Mouse (Mus musculus) MEL (cell line): Measurements from ENCODE around the gene Fbln2. TPM values are rescaled to one million over a fixed set of nuclear protein-coding genes. Genes with fewer than 3 reads are reported as not detected.

Experiments used
- DNase-seq: peaks from one replicate; pipeline ENCODE4 v3.0.0; 2011; ENCODE audit warnings: low read depth, low spot score
- H3K27ac ChIP-seq: 2 replicates; pipeline ENCODE4 v1.5.1; 2012; ENCODE audit warnings: low read depth, mild to moderate bottlenecking, control low read depth, low read length, moderate library complexity; ENCODE audit not compliant: control insufficient read depth
- H3K27me3 ChIP-seq, 2 experiments: fragments of 150-350 bp in 1 of 2; sonication (generic) in 1 of 2; 2 replicates each; pipeline ENCODE4 v1.6.1; 2012; ENCODE audit warnings: low read length in 2 of 2, mild to moderate bottlenecking in 2 of 2, improper control_type of control experiment in 1 of 2, moderate library complexity in 1 of 2; ENCODE audit not compliant: insufficient read depth in 2 of 2, control insufficient read depth in 1 of 2
- H3K36me3 ChIP-seq, 2 experiments: 2 replicates each; pipeline ENCODE4 v1.6.1; 2012 to 2014; ENCODE audit warnings: low read length in 2 of 2, improper control_type of control experiment in 1 of 2, inconsistent platforms in 1 of 2, mild to moderate bottlenecking in 1 of 2; ENCODE audit not compliant: insufficient read depth in 2 of 2, control insufficient read depth in 1 of 2
- H3K4me1 ChIP-seq, 2 experiments: fragments of 150-350 bp in 1 of 2; sonication (generic) in 1 of 2; 2 replicates each; pipeline ENCODE4 v1.6.1; 2012; ENCODE audit warnings: low read length in 2 of 2, improper control_type of control experiment in 1 of 2, mild to moderate bottlenecking in 1 of 2; ENCODE audit not compliant: insufficient read depth in 2 of 2, control insufficient read depth in 1 of 2
- H3K4me3 ChIP-seq, 2 experiments: fragments of 150-350 bp in 1 of 2; sonication (generic) in 1 of 2; 2 replicates each; pipeline ENCODE4 v1.5.1; 2012; ENCODE audit warnings: low read depth in 2 of 2, low read length in 2 of 2, mild to moderate bottlenecking in 2 of 2, moderate library complexity in 2 of 2, control low read depth in 1 of 2, improper control_type of control experiment in 1 of 2; ENCODE audit not compliant: control insufficient read depth in 1 of 2, insufficient read depth in 1 of 2
- H3K79me2 ChIP-seq: 2 replicates; pipeline ENCODE4 v1.6.1; 2012; ENCODE audit warnings: mild to moderate bottlenecking, low read length, moderate library complexity; ENCODE audit not compliant: control insufficient read depth, poor library complexity, insufficient read depth
- H3K9ac ChIP-seq: 2 replicates; pipeline ENCODE4 v1.6.1; 2012; ENCODE audit warnings: low read depth, mild to moderate bottlenecking, control low read depth, low read length, moderate library complexity; ENCODE audit not compliant: control insufficient read depth, poor library complexity, severe bottlenecking
- H3K9me3 ChIP-seq: fragments of 150-350 bp; sonication (generic); replicated peaks from 2 replicates; pipeline ENCODE4 v1.6.1; 2012; ENCODE audit warnings: mild to moderate bottlenecking, low read length, improper control_type of control experiment, moderate library complexity; ENCODE audit not compliant: insufficient read depth
- BHLHE40 ChIP-seq: IDR thresholded peaks from 2 replicates; pipeline ENCODE4 v1.6.1; 2012; ENCODE audit warnings: low read depth, mild to moderate bottlenecking, inconsistent platforms, low read length, improper control_type of control experiment, borderline replicate concordance
- ELF1 ChIP-seq: IDR thresholded peaks from 2 replicates; pipeline ENCODE4 v1.6.1; 2014; ENCODE audit warnings: low read depth, mild to moderate bottlenecking, inconsistent platforms, low read length, improper control_type of control experiment, moderate library complexity
- ETS1 ChIP-seq: IDR thresholded peaks from 2 replicates; pipeline ENCODE4 v1.6.1; 2012; ENCODE audit warnings: low read depth, mild to moderate bottlenecking, inconsistent platforms, low read length, improper control_type of control experiment, moderate library complexity
- GABPA ChIP-seq: IDR thresholded peaks from 2 replicates; pipeline ENCODE4 v1.6.1; 2012; ENCODE audit warnings: low read depth, mild to moderate bottlenecking, inconsistent platforms, low read length, improper control_type of control experiment, moderate library complexity
- HCFC1 ChIP-seq: IDR thresholded peaks from 2 replicates; pipeline ENCODE4 v1.6.1; 2012; ENCODE audit warnings: low read depth, mild to moderate bottlenecking, inconsistent platforms, low read length, improper control_type of control experiment, moderate library complexity
- JUND ChIP-seq: IDR thresholded peaks from 2 replicates; pipeline ENCODE4 v1.6.1; 2011; ENCODE audit warnings: low read depth, mild to moderate bottlenecking, improper control_type of control experiment, low read length
- MAFK ChIP-seq: IDR thresholded peaks from 2 replicates; pipeline ENCODE4 v1.6.1; 2011; ENCODE audit warnings: low read depth, mild to moderate bottlenecking, low read length, improper control_type of control experiment, borderline replicate concordance
- MAX ChIP-seq: IDR thresholded peaks from 2 replicates; pipeline ENCODE4 v1.6.1; 2011; ENCODE audit warnings: low read length, improper control_type of control experiment
- MAZ ChIP-seq: IDR thresholded peaks from 2 replicates; pipeline ENCODE4 v1.6.1; 2012; ENCODE audit warnings: low read depth, mild to moderate bottlenecking, inconsistent platforms, low read length, improper control_type of control experiment
- MYC ChIP-seq: IDR thresholded peaks from 2 replicates; pipeline ENCODE4 v1.6.1; 2011; ENCODE audit warnings: low read depth, mild to moderate bottlenecking, low read length, improper control_type of control experiment, moderate library complexity
- NELFE ChIP-seq: IDR thresholded peaks from 2 replicates; pipeline ENCODE4 v1.6.1; 2011; ENCODE audit warnings: low read depth, low read length, improper control_type of control experiment
- NRF1 ChIP-seq: IDR thresholded peaks from 2 replicates; pipeline ENCODE4 v1.6.1; 2014; ENCODE audit warnings: low read depth, mild to moderate bottlenecking, inconsistent platforms, low read length, improper control_type of control experiment, moderate library complexity; ENCODE audit not compliant: poor library complexity, insufficient read depth, severe bottlenecking
- POLR2A ChIP-seq, 2 experiments: IDR thresholded peaks; 2 replicates each; pipeline ENCODE4 v1.6.1; 2011 to 2012; ENCODE audit warnings: low read length in 2 of 2, mild to moderate bottlenecking in 2 of 2, control low read depth in 1 of 2, improper control_type of control experiment in 1 of 2, low read depth in 1 of 2, moderate library complexity in 1 of 2; ENCODE audit not compliant: control insufficient read depth in 1 of 2, insufficient read depth in 1 of 2, poor library complexity in 1 of 2
- POLR2AphosphoS5 ChIP-seq: IDR thresholded peaks from 2 replicates; pipeline ENCODE4 v1.6.1; 2012; ENCODE audit warnings: low read depth, borderline replicate concordance, mild to moderate bottlenecking, inconsistent platforms, low read length, moderate library complexity, mixed read lengths
- RAD21 ChIP-seq: IDR thresholded peaks from 2 replicates; pipeline ENCODE4 v1.6.1; 2011; ENCODE audit warnings: mild to moderate bottlenecking, low read depth, low read length, improper control_type of control experiment
- TAL1 ChIP-seq: IDR thresholded peaks from 2 replicates; pipeline ENCODE4 v1.6.1; 2012; ENCODE audit warnings: mild to moderate bottlenecking, inconsistent platforms, low read length, moderate library complexity, mixed read lengths
- TBP ChIP-seq: IDR thresholded peaks from 2 replicates; pipeline ENCODE4 v1.8.0; 2011; ENCODE audit warnings: low read depth, low read length, improper control_type of control experiment
- TCF12 ChIP-seq: IDR thresholded peaks from 2 replicates; pipeline ENCODE4 v1.6.1; 2014; ENCODE audit warnings: low read depth, mild to moderate bottlenecking, inconsistent platforms, low read length, improper control_type of control experiment, moderate library complexity
- UBTF ChIP-seq: IDR thresholded peaks from 2 replicates; pipeline ENCODE4 v1.6.1; 2012; ENCODE audit warnings: low read depth, mild to moderate bottlenecking, inconsistent platforms, low read length, improper control_type of control experiment, moderate library complexity, borderline replicate concordance; ENCODE audit not compliant: insufficient read depth
- USF2 ChIP-seq, 2 experiments: IDR thresholded peaks; 2 replicates each; pipeline ENCODE4 v1.6.1; 2011 to 2012; ENCODE audit warnings: improper control_type of control experiment in 2 of 2, low read length in 2 of 2, borderline replicate concordance in 1 of 2, inconsistent platforms in 1 of 2, low read depth in 1 of 2, mild to moderate bottlenecking in 1 of 2; ENCODE audit not compliant: insufficient read depth in 1 of 2
- ZC3H11A ChIP-seq: IDR thresholded peaks from 2 replicates; pipeline ENCODE4 v1.6.1; 2012; ENCODE audit warnings: low read depth, mild to moderate bottlenecking, inconsistent platforms, low read length, improper control_type of control experiment
- ZMIZ1 ChIP-seq: IDR thresholded peaks from 2 replicates; pipeline ENCODE4 v1.6.1; 2012; ENCODE audit warnings: low read depth, mild to moderate bottlenecking, inconsistent platforms, low read length, improper control_type of control experiment, moderate library complexity
- polyA plus RNA-seq, 2 experiments: library from polyadenylated mRNA; stranded (reverse) in 1 of 2; unstranded in 1 of 2; fragments of >175 nt in 1 of 2; fragments of >200 nt in 1 of 2; gene quantifications; 2 replicates each; pipeline versions ENCODE4 v1.2.1 to v1.2.4; 2012; ENCODE audit warnings: low replicate concordance in 2 of 2, low read depth in 1 of 2; ENCODE audit not compliant: insufficient read length in 2 of 2, insufficient read depth in 1 of 2, missing spikeins in 1 of 2
- total RNA-seq: library from RNA; depleted of rRNA; stranded (reverse); fragments of 300-350 nt; gene quantifications from 2 replicates; pipeline ENCODE4 v1.2.3, GENCODE M21; 2012

Fbln2 gene
- total and polyA plus RNA-seq, 3 experiments: 1.9 to 2.3 TPM; not detected in 1

DNA sequence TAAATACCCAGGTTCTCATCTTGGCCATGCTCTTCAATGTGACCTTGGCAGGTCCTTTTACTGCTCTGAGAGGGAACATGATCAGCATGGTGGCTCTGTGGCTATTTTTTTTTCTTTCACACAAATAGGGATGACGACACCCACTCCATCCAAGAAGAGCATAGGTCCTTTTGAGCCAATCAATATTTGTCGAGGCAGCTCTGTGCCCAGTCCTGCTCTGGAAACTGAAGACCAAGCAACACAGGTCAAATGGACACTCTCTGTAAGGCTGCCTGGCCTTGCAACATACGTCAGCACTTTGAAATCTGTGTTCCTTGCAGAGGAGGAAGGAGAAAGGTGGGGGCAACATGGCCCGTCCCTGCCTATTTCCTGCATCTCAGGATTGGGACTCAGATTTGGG, 83.2 kb downstream of the Fbln2 start:
- Histone ChIP-seq H3K27ac (no peak overlapping the region), H3K79me2 (no peaks in the 10 kb centered on the region), H3K27me3 (peaks cover 6 to 13% of the 10 kb centered on the region in 2 experiments; a peak in 3 of 4 replicates)

DNA sequence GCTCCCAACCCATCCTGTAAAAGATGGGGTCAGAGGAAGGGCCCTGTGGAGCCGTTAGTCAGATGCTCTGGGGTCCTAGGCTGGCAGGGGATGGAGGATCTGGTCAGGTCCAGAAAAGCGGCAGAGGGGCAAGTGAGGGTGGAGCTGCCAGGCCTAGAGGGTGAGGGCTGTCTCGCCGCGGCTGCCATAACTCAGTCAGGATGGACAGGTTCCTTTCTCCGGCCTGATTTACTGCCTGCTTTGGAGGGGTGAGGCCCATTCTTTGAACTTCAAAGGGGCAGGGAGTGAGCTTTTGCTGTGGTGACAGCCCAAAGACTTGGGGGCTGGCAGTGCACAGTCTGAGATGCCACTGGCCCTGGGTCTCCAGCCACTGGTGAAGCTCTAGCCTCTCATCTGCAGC, 86.6 kb downstream of the Fbln2 start:
- Histone ChIP-seq H3K27me3 (peaks cover 6% of the 10 kb centered on the region in 2 experiments; a peak in 3 of 4 replicates), H3K4me1 (peaks cover 0 to 4% of the 10 kb centered on the region in 2 experiments; a peak in 1 of 4 replicates), H3K4me3 (no peak overlapping the region), H3K79me2 (no peaks in the 10 kb centered on the region), H3K36me3 (no peaks in the 10 kb centered on the region), H3K9ac (no peak overlapping the region), H3K27ac (no peak overlapping the region), H3K9me3 (no peaks in the 10 kb centered on the region)
- DNase-seq: no peak
- TF ChIP-seq RAD21 (no peak), POLR2A (IDR thresholded peaks at IDR 0.05; ENCODE audit: control insufficient read depth in 1 of 2, insufficient read depth in 1 of 2, low read depth in 1 of 2, low read length in 2 of 2, poor library complexity in 1 of 2) (no peak), NRF1 (no peak), MYC (no peak), ETS1 (no peak), ELF1 (no peak), JUND (no peak), TCF12 (no peak), TAL1 (no peak), POLR2AphosphoS5 (no peak), ZMIZ1 (no peak), TBP (no peak), UBTF (no peak)

More for the DNA sequence above, 83.2 kb downstream of the Fbln2 start:
- Histone ChIP-seq H3K36me3 (no peaks in the 10 kb centered on the region), H3K9me3 (no peaks in the 10 kb centered on the region), H3K4me1 (no peaks in the 10 kb centered on the region), H3K9ac (no peak overlapping the region), H3K4me3 (no peak overlapping the region)
- no peak for TF ChIP-seq ZMIZ1
- TF ChIP-seq USF2 (IDR thresholded peaks at IDR 0.05; ENCODE audit: borderline replicate concordance in 1 of 2, insufficient read depth in 1 of 2, low read depth in 1 of 2, low read length in 2 of 2): no peak
- TF ChIP-seq GABPA: no peak
- no peak for TF ChIP-seq POLR2AphosphoS5
- no peak for TF ChIP-seq BHLHE40
- no peak for TF ChIP-seq MAX
- TF ChIP-seq MAFK: no peak
- TF ChIP-seq NRF1: no peak
- no peak for TF ChIP-seq MAZ
- no peak for TF ChIP-seq RAD21
- no peak for TF ChIP-seq ZC3H11A
- TF ChIP-seq POLR2A (IDR thresholded peaks at IDR 0.05; ENCODE audit: control insufficient read depth in 1 of 2, insufficient read depth in 1 of 2, low read depth in 1 of 2, low read length in 2 of 2, poor library complexity in 1 of 2): no peak
- TF ChIP-seq NELFE: no peak
- TF ChIP-seq UBTF: no peak
- TF ChIP-seq HCFC1: no peak
- DNase-seq: no peak
